Mouse (Mus musculus) midbrain, embryonic 11.5 days (tissue): ENCODE measurements around the gene Zic5. TPM values are rescaled to one million over a fixed set of nuclear protein-coding genes. Genes with fewer than 3 reads are reported as not detected.
A peak's percentile ranks its signal among the peaks of the same experiment; 100 is the strongest.

Source experiments
- ATAC-seq: fragments of 200-750 bp; cut with Nextera tagmentation; 2 replicates; pipeline ENCODE4 v1.8.0; 2017; ENCODE audit warnings: moderate TSS enrichment, moderate library complexity; ENCODE audit not compliant: low FRiP score
- DNase-seq: peaks from one replicate; pipeline ENCODE4 v3.0.0; 2015; ENCODE audit warnings: low spot score; ENCODE audit errors: missing footprints
- H3K27ac ChIP-seq: fragments of 300-500 bp; sonication (generic); 2 replicates; pipeline ENCODE4 v1.5.1; 2014; ENCODE audit warnings: low read depth, low read length
- H3K27me3 ChIP-seq: fragments of 300-500 bp; sonication (generic); 2 replicates; pipeline ENCODE4 v1.6.1; 2014; ENCODE audit warnings: mild to moderate bottlenecking, low read length, moderate library complexity, mixed read lengths; ENCODE audit not compliant: control insufficient read depth, insufficient read depth
- H3K36me3 ChIP-seq: fragments of 300-500 bp; sonication (generic); 2 replicates; pipeline ENCODE4 v1.6.1; 2014; ENCODE audit warnings: mild to moderate bottlenecking, low read length, moderate library complexity, mixed read lengths; ENCODE audit not compliant: control insufficient read depth, insufficient read depth
- H3K4me1 ChIP-seq: fragments of 300-500 bp; sonication (generic); 2 replicates; pipeline ENCODE4 v1.6.1; 2014; ENCODE audit warnings: low read length; ENCODE audit not compliant: control insufficient read depth, insufficient read depth
- H3K4me2 ChIP-seq: fragments of 300-500 bp; sonication (generic); 2 replicates; pipeline ENCODE4 v1.6.1; 2014; ENCODE audit warnings: mild to moderate bottlenecking, moderate library complexity
- H3K4me3 ChIP-seq: fragments of 300-500 bp; sonication (generic); 2 replicates; pipeline ENCODE4 v1.5.1; 2014; ENCODE audit warnings: low read depth, low read length
- H3K9ac ChIP-seq: fragments of 300-500 bp; sonication (generic); 2 replicates; pipeline ENCODE4 v1.6.1; 2014; ENCODE audit warnings: low read length
- H3K9me3 ChIP-seq: fragments of 300-500 bp; sonication (generic); 2 replicates; pipeline ENCODE4 v1.6.1; 2016; ENCODE audit warnings: low read length; ENCODE audit not compliant: control insufficient read depth
- WGBS: fragments of 180-500 bp; shearing (Covaris S2); extraction: QIAGEN DNeasy Blood & Tissue Kit; methylation state at CpG from one replicate; pipeline ENCODE4 v1.1.7; 2014; 5-methylcytosine and 5-hydroxymethylcytosine counted together
- polyA plus RNA-seq: library from polyadenylated mRNA; unstranded; fragments of >200 nt; fragmentation: Nextera tagmentation; extraction: Ambion mirVana; gene quantifications from 2 replicates; pipeline ENCODE4 v1.2.1, GENCODE M21; 2014

Gene Zic5
- polyA plus RNA-seq, 1 experiment from 2014 or later, result 14.6 TPM

DNA sequence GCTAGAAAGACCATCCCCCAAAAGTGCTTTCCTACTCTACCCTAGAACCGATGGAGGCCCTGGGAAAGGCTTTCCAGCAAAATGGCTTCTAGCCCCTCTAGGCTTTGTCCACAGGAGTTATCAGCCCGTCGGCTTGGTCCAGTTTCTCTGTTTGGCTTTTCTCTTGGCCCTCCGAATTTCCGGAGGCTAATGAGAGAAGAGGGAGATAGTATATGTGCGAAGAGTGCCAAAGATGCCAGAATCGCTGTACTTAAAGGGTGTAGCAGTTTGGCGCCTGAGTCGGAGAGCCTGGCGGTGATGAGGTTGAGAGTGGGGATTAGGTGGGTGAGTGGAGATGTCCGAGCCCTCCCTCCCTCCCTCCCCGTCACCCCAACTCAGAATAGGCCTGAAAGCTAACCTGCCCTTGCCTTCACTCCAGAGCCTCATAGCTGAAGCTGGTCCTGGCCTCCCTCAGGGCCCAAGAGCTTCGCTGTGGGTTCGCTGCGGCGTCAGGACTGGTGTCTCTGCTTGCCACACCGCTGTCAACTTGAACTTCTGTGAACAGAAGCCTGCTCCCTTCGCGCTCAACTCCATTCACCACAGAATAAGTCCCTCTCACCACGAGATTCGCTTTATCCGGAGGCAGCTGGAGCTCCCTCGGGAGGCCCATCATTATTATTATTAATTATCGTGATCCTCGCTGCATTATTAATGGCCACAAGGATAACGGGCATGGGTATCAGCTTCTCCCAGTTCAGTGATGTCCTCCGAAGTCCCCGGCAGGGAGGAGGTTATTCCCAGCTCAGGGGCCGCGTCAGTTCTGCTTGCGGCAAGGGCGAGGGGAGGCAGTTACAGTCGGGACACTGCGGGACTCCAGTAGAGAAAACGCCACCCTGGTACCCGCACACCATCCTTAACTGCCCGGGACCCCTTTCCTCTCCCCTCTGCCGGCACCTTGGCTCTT, 16.9 kb upstream of the Zic5 start:
- Histone ChIP-seq H3K4me2 (peak overlapping the region; percentile 62), H3K27me3 (peaks cover 69% of the 10 kb centered on the region), H3K4me3 (peak overlapping the region; percentile 75; the same call in 1 of the 2 replicates), H3K9ac (peak overlapping the region; percentile 68), H3K4me1 (peaks cover 17% of the 10 kb centered on the region), H3K36me3 (no peaks in the 10 kb centered on the region), H3K27ac (peak overlapping the region; percentile 49), H3K9me3 (no peaks in the 10 kb centered on the region)
- under 1% methylated on average over 38 of the region's 38 CpGs for WGBS
- DNase-seq (peak; percentile 98), ATAC-seq (peak; percentile 28)

DNA sequence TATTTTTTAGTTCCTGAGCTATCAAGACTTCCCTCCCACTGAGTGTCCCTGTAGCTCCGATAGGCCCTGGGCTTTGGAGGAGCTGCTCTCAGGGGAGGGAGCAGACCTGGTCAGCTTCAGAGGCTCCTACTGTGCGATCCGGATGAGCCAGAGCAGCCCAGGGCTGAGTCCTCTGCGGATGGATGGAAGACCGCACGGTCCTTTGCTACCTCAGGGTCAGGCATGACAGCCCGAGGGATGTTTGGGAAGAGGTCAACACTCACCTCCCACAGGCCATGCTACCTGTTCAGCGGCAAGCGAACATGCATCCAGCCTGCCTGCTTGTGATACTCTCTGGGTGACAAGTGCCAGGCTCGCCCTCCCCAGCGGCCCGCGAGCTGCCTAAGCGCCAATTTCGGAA, 15.7 kb upstream of the Zic5 start:
- peak; percentile 22; the same call in 1 of the 2 replicates for ATAC-seq
- 2% methylated on average over 15 of the region's 15 CpGs for WGBS
- H3K9me3 ChIP-seq, result no peaks in the 10 kb centered on the region
- H3K4me1 ChIP-seq, result peaks cover 17% of the 10 kb centered on the region
- peak overlapping the region; percentile 75 for H3K4me3 ChIP-seq
- H3K27ac ChIP-seq, result no peak overlapping the region
- peaks cover 67% of the 10 kb centered on the region for H3K27me3 ChIP-seq
- peak overlapping the region; percentile 62 for H3K4me2 ChIP-seq
- DNase-seq, result peak; percentile 96
- H3K9ac ChIP-seq, result peak overlapping the region; percentile 68
- H3K36me3 ChIP-seq, result no peaks in the 10 kb centered on the region

DNA sequence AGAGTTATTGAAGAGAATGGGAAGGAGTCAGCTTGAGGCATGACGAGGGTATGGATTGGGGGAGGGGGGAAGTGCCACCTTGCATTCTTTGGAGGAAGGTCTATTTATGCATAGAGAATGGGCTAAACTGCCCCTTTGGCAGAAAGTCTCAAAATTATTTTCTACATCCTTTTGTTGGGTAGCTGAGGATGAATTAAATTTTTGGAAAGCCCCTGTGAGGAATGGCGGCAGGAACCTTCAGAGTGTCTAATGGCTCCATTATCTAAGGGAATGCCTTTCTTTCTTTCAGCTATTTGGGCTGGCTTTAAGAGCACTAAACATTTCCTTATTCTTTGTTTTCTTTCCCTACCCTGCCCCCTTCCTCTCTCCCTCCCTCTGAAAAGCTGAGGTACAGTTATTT, 14.9 kb upstream of the Zic5 start:
- H3K9ac ChIP-seq, result peak overlapping the region; percentile 68; the same call in 1 of the 2 replicates
- DNase-seq (peak; percentile 94), ATAC-seq (no peak)
- WGBS, result 2% methylated on average over 2 of the region's 2 CpGs
- no peaks in the 10 kb centered on the region for H3K36me3 ChIP-seq
- peak overlapping the region; percentile 75 for H3K4me3 ChIP-seq
- H3K27me3 ChIP-seq, result peaks cover 68% of the 10 kb centered on the region
- no peaks in the 10 kb centered on the region for H3K9me3 ChIP-seq
- peaks cover 20% of the 10 kb centered on the region for H3K4me1 ChIP-seq
- H3K27ac ChIP-seq, result no peak overlapping the region
- peak overlapping the region; percentile 62 for H3K4me2 ChIP-seq

DNA sequence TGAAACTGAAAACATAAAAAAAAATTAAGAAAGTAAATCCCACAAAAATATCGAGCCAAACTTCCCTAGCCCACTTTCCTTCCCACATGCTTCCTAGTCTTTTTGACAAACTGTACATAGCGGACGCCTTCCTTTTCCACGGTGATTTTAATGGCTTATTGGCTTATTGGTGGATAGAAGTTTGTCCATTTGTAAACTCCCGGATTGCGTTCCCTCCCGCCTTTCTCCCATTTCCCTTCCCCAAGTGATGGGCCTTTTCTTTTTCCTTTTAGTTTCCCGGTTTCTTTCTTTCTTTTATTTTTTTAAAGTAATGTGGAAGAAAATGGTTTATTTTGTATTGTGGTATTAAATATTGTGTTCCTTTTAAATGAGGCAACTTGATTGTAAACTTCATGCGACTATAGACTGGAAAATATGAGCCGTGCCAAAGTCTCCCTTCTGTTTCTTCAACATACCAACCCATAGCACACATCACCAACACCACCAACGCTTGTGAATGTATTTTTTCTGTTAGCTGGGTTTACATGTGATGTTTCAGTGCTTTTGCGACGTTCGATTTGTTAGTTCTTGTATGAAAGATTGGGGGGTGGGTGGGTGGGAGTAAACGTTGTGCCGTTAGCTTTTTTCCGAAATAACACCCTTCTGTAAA, 14.1 kb upstream of the Zic5 start:
- Histone ChIP-seq H3K4me1 (peaks cover 15% of the 10 kb centered on the region), H3K9ac (peak overlapping the region; percentile 96), H3K27ac (no peak overlapping the region), H3K27me3 (peaks cover 64% of the 10 kb centered on the region), H3K4me3 (peak overlapping the region; percentile 75), H3K4me2 (peak overlapping the region; percentile 62), H3K36me3 (no peaks in the 10 kb centered on the region), H3K9me3 (no peaks in the 10 kb centered on the region)
- ATAC-seq (no peak), DNase-seq (peak; percentile 93)
- 6% methylated on average over 17 of the region's 17 CpGs for WGBS

- DNase-seq (peak; percentile 99), ATAC-seq (no peak)
- peak overlapping the region; percentile 75 for H3K4me3 ChIP-seq
- 0% methylated on average over 22 of the region's 22 CpGs for WGBS
- no peaks in the 10 kb centered on the region for H3K9me3 ChIP-seq
- no peaks in the 10 kb centered on the region for H3K36me3 ChIP-seq
- peak overlapping the region; percentile 62 for H3K4me2 ChIP-seq
- H3K27ac ChIP-seq, result peak overlapping the region; percentile 50
- H3K9ac ChIP-seq, result peak overlapping the region; percentile 96
- peaks cover 57% of the 10 kb centered on the region for H3K27me3 ChIP-seq
- H3K4me1 ChIP-seq, result peaks cover 11% of the 10 kb centered on the region
Measured at GRCm38 (mm10) chr14:122478574-122479011, 13.1 kb upstream of the Zic5 start.

DNA sequence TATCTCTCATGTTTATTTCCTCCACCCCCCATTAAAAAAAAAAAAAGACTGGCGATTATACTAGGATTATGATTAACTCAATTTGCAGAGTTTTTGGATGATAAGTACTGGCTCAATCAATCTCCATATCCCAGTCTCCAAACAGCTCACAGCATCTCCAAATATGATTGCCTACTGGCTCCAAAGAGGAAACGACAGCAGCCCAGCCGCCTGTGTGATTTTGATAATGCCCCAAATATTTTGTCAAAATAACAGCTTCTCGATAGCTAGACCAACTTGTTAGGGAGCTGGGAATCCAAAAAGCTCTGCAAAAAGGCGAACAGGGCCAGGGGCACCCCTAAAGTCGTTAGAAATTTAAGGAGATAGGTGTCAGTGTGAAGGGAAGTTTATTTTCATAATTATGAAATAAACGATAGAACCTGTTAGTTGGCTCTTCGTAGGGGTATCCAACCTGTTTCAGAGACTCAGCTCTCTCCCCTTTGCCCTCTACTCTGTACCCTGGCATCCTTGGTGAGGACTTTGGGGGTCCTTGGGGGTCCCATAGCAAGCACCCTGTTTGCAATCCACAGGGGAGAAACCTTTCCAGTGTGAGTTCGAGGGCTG, 12.6 kb upstream of the Zic5 start:
- peaks cover 59% of the 10 kb centered on the region for H3K27me3 ChIP-seq
- peak overlapping the region; percentile 96 for H3K9ac ChIP-seq
- H3K4me2 ChIP-seq, result peak overlapping the region; percentile 62
- ATAC-seq (no peak), DNase-seq (no peak)
- peak overlapping the region; percentile 50 for H3K27ac ChIP-seq
- peaks cover 15% of the 10 kb centered on the region for H3K4me1 ChIP-seq
- H3K4me3 ChIP-seq, result peak overlapping the region; percentile 75
- H3K9me3 ChIP-seq, result no peaks in the 10 kb centered on the region
- H3K36me3 ChIP-seq, result no peaks in the 10 kb centered on the region
- WGBS, result 1% methylated on average over 9 of the region's 9 CpGs

- Histone ChIP-seq H3K4me2 (peak overlapping the region; percentile 62), H3K4me3 (peak overlapping the region; percentile 75), H3K9ac (peak overlapping the region; percentile 96), H3K27ac (peak overlapping the region; percentile 97), H3K36me3 (no peaks in the 10 kb centered on the region), H3K9me3 (no peaks in the 10 kb centered on the region), H3K27me3 (peaks cover 56% of the 10 kb centered on the region), H3K4me1 (peaks cover 16% of the 10 kb centered on the region)
- under 1% methylated on average over 20 of the region's 20 CpGs for WGBS
- ATAC-seq (no peak), DNase-seq (peak; percentile 98)
Measured at GRCm38 (mm10) chr14:122477261-122477671, 11.8 kb upstream of the Zic5 start.

DNA sequence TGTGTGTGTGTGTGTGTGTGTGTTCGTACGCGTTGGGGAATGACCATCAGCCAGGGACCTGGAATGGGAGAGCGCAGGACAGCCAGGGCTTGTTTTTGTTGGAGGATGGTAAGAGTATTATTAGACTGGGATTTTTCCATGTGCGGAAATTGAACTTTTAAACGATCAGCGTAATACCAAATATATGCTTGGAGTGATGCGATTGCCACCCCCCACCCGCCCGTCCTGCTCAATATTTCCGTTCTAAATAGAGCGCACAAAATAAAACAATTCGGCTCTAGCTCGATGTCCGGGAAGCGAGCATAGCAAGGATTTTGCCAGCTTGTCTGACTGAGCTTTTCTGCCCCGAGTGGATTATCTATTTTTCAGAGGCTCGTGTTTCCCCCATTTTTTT, 11.3 kb upstream of the Zic5 start:
- Histone ChIP-seq H3K27me3 (peaks cover 53% of the 10 kb centered on the region), H3K9me3 (no peaks in the 10 kb centered on the region), H3K4me3 (peak overlapping the region; percentile 75), H3K27ac (peak overlapping the region; percentile 97), H3K36me3 (no peaks in the 10 kb centered on the region), H3K4me1 (peaks cover 13% of the 10 kb centered on the region), H3K9ac (peak overlapping the region; percentile 96), H3K4me2 (peak overlapping the region; percentile 62)
- peak; percentile 94 for DNase-seq
- 1% methylated on average over 18 of the region's 18 CpGs for WGBS
- no peak for ATAC-seq
